Mouse (Mus musculus): ENCODE measurements around the gene Dbndd2.

DNA sequence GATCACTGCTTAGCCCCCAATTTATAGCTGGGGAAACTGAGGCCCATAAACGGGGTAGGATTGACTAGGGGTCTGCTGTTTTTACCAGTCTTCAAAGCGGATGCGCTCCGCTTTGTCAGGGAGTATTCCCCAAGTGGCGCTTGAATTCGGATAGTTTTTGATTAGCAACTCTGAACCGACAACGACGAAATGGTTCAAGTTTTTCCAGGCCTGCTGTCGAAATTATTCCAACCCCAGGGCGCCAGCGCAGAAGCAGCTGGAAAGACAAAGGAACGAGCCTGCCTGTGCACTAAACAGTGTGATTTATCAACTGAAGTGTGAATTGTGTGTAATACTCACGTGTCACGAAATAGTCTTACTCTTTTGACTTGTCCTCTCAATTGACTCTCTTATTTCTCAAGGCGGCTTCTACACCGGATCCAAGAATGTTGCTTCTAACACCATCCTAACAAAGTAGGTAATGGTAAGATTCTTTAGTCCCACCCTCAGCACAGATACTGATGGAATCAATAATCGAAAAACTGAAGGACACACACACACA lies 42.4 kb upstream of the Dbndd2 start, which contains the start of gene Sdc4:
- TF ChIP-seq CTCF (IDR thresholded peaks at IDR 0.05; ENCODE audit: low read depth), result no peak
- TF ChIP-seq EP300 (IDR thresholded peaks at IDR 0.05; ENCODE audit: low read depth), result no peak
